Mouse (Mus musculus) heart, embryonic 14.5 days (tissue): ENCODE measurements around the gene Atg2a. TPM values are rescaled to one million over a fixed set of nuclear protein-coding genes. Genes with fewer than 3 reads are reported as not detected.
"Not testable (repeated sequence)": the region's sequence is repeated elsewhere in the genome, so short reads cannot be mapped to it uniquely, and the experiment has no call there.

Experiments
- ATAC-seq: fragments of 200-750 bp; cut with Nextera tagmentation; 2 replicates; pipeline ENCODE4 v1.8.0; 2017; ENCODE audit warnings: low read depth, moderate TSS enrichment; ENCODE audit not compliant: insufficient number of reproducible peaks, insufficient read depth, low FRiP score
- H3K27ac ChIP-seq, 2 experiments: fragments of 200-500 bp in 1 of 2; fragments of 300-500 bp in 1 of 2; sonication (generic) in 1 of 2; replicated peaks in 1 of 2; 2 replicates each; pipeline ENCODE4 v1.5.1; 2012 to 2014; ENCODE audit warnings: low read depth in 2 of 2, low read length in 2 of 2, control low read depth in 1 of 2, mild to moderate bottlenecking in 1 of 2, mixed read lengths in 1 of 2; ENCODE audit not compliant: control insufficient read depth in 1 of 2, insufficient read depth in 1 of 2
- H3K27me3 ChIP-seq: fragments of 300-500 bp; sonication (generic); 2 replicates; pipeline ENCODE4 v1.6.1; 2014; ENCODE audit warnings: mild to moderate bottlenecking, low read length, control low read depth; ENCODE audit not compliant: control insufficient read depth, insufficient read depth
- H3K36me3 ChIP-seq: fragments of 300-500 bp; sonication (generic); 2 replicates; pipeline ENCODE4 v1.6.1; 2014; ENCODE audit warnings: mild to moderate bottlenecking, control low read depth, low read length, mixed read lengths; ENCODE audit not compliant: control insufficient read depth, insufficient read depth
- H3K4me1 ChIP-seq, 2 experiments: fragments of 200-500 bp in 1 of 2; fragments of 300-500 bp in 1 of 2; sonication (generic) in 1 of 2; 2 replicates each; pipeline ENCODE4 v1.6.1; 2012 to 2014; ENCODE audit warnings: low read length in 2 of 2, control low read depth in 1 of 2, mixed read lengths in 1 of 2; ENCODE audit not compliant: control insufficient read depth in 2 of 2, insufficient read depth in 2 of 2
- H3K4me2 ChIP-seq: fragments of 300-500 bp; sonication (generic); 2 replicates; pipeline ENCODE4 v1.6.1; 2014; ENCODE audit warnings: mild to moderate bottlenecking, low read length
- H3K4me3 ChIP-seq, 2 experiments: fragments of 200-500 bp in 1 of 2; fragments of 300-500 bp in 1 of 2; sonication (generic) in 1 of 2; 2 replicates each; pipeline ENCODE4 v1.5.1; 2012 to 2014; ENCODE audit warnings: low read length in 2 of 2, mild to moderate bottlenecking in 2 of 2, control low read depth in 1 of 2, low read depth in 1 of 2, moderate library complexity in 1 of 2; ENCODE audit not compliant: control insufficient read depth in 1 of 2, insufficient read depth in 1 of 2
- H3K9ac ChIP-seq: fragments of 300-500 bp; sonication (generic); 2 replicates; pipeline ENCODE4 v1.6.1; 2014; ENCODE audit warnings: mild to moderate bottlenecking, low read length
- H3K9me3 ChIP-seq: fragments of 300-500 bp; sonication (generic); 2 replicates; pipeline ENCODE4 v1.6.1; 2016; ENCODE audit warnings: low read length, control low read depth; ENCODE audit not compliant: control insufficient read depth
- WGBS: fragments of 180-500 bp; shearing (Covaris S2); extraction: QIAGEN DNeasy Blood & Tissue Kit; methylation state at CpG from one replicate; pipeline ENCODE4 v1.1.7; 2014; 5-methylcytosine and 5-hydroxymethylcytosine counted together
- polyA plus RNA-seq: library from polyadenylated mRNA; unstranded; fragments of >200 nt; fragmentation: Nextera tagmentation; extraction: Ambion mirVana; gene quantifications from 2 replicates; pipeline ENCODE4 v1.2.1, GENCODE M21; 2014

The Atg2a gene
- polyA plus RNA-seq, 1 experiment from 2014 or later = 7.8 TPM

DNA sequence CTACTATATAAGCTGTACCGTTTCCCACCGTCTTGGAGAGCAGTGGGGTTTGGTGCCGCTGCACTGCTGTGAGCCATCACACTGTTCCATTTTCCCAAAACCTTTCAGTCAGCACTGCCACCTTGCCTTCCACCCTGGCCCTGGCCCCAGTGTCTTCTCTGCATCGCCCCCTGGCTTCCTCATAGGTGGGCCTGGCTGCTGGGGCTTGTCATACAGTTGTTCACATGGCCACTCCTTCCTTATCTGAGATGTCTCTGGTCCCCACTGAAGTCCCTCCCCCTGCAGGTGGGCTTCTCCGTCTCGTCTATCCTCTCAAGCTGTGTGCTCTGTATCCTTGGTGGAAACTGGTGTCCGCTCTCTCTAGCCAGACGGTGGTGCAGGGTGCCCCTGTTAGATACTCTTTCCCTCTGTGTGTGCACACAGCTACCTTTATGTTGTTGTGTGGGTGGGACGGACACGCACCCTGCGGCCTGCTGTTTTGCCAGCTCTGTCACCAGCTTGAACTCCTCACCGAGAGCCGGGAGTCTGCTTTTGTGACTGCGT is 48.3 kb downstream of the Atg2a start:
- no peak overlapping the region for H3K27ac ChIP-seq
- no peak for ATAC-seq
- H3K27me3 ChIP-seq = no peaks in the 10 kb centered on the region
- H3K9me3 ChIP-seq = no peaks in the 10 kb centered on the region
- H3K36me3 ChIP-seq = peaks cover 46% of the 10 kb centered on the region
- 91% methylated on average over 14 of the region's 14 CpGs for WGBS
- peaks cover 35 to 41% of the 10 kb centered on the region in 2 experiments for H3K4me1 ChIP-seq
- no peak overlapping the region for H3K4me2 ChIP-seq
- H3K9ac ChIP-seq = no peak overlapping the region
- no peak overlapping the region for H3K4me3 ChIP-seq

DNA sequence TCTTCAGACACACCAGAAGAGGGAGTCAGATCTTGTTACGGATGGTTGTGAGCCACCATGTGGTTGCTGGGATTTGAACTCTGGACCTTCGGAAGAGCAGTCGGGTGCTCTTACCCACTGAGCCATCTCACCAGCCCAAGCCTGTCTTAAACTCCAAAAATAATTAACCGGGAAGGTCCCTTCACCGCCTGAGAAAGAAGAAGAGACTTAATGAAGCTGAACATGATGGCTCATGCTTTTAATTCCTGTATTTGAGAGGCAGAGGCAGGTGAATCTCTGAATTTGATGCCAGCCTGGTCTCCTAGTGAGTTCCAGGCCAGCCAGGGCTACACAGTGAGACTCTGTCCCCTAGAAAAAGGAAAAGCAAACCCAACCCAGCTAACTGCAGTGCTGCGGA is 49.2 kb downstream of the Atg2a start:
- H3K9ac ChIP-seq, H3K27me3 ChIP-seq, H3K9me3 ChIP-seq, ATAC-seq, H3K4me3 ChIP-seq: not testable (repeated sequence)
- Histone ChIP-seq H3K27ac (peak overlapping the region in 1 of 2 experiments; percentile 64; a peak in 2 of 4 replicates), H3K4me1 (peaks cover 26 to 32% of the 10 kb centered on the region in 2 experiments), H3K36me3 (peaks cover 47% of the 10 kb centered on the region), H3K4me2 (peak overlapping the region; percentile 11; the same call in 1 of the 2 replicates)
- WGBS = 90% methylated on average over 5 of the region's 6 CpGs

DNA sequence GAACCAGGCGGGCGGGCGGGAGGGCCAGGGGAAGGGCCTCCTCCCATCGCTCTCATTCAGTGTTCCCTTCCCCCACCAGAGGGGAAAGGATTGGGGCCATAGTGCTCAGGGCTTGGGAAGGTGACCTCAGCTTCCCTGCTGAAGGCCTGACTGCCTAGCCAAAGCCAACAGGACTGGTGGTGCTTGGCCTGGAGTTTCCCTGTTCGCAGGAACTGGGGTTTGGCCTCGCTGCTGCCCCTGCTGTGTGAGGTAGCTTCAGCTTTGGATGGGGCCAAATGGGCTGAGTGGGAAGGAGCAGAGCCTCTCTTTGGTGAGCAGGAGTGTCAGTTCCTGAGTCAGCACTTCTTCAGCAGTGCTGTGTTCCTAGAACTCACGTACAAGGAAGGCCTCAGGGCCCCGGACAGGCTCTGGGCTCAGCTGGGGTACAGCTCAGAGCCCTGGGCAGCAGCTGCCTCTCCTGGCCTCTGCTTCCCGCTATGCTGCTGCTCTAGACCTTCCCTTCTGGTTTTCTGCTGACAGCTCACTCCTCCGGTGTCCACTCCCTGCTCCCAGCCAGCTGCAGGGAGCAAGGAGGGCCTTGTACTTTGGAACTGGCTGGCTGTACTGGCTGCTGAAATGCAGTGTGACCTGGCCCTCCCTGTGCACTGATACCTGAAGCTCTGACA is 49.8 kb downstream of the Atg2a start:
- WGBS = 54% methylated on average over 10 of the region's 10 CpGs
- no peak overlapping the region for H3K4me3 ChIP-seq
- H3K4me2 ChIP-seq = peak overlapping the region; percentile 11; the same call in 1 of the 2 replicates
- H3K36me3 ChIP-seq = peaks cover 52% of the 10 kb centered on the region
- H3K9ac ChIP-seq = no peak overlapping the region
- no peaks in the 10 kb centered on the region for H3K9me3 ChIP-seq
- H3K27me3 ChIP-seq = no peaks in the 10 kb centered on the region
- ATAC-seq = no peak; the same call in 1 of the 2 replicates
- peak overlapping the region; percentile 50 to 64 for H3K27ac ChIP-seq
- H3K4me1 ChIP-seq = peaks cover 20 to 26% of the 10 kb centered on the region in 2 experiments

DNA sequence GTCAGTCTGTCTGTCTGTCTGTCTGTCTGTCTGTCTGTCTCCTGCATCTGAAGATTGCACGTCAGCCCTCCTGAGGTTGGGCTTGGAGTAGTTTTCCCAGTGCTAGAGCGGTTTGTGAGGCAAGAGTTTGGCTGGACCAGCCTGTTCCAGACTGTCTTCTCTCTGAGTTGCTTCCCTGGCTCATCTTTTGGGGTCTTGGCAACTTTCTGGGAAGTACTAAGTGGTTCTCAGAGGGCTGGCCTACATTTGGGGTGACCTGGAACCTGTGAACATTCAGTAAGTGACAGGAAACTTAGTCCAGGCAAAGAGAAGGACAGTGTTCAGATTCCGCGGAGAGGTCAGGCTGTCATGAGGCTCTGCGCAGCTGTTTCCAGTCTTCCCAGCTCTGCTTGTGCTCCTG is 50.8 kb downstream of the Atg2a start:
- Histone ChIP-seq H3K27ac (no peak overlapping the region), H3K9ac (no peak overlapping the region), H3K36me3 (peaks cover 54% of the 10 kb centered on the region), H3K4me1 (peaks cover 12 to 17% of the 10 kb centered on the region in 2 experiments; a peak in 3 of 4 replicates), H3K9me3 (no peaks in the 10 kb centered on the region), H3K4me3 (no peak overlapping the region), H3K27me3 (no peaks in the 10 kb centered on the region), H3K4me2 (no peak overlapping the region)
- 85% methylated on average over 5 of the region's 5 CpGs for WGBS
- no peak for ATAC-seq

DNA sequence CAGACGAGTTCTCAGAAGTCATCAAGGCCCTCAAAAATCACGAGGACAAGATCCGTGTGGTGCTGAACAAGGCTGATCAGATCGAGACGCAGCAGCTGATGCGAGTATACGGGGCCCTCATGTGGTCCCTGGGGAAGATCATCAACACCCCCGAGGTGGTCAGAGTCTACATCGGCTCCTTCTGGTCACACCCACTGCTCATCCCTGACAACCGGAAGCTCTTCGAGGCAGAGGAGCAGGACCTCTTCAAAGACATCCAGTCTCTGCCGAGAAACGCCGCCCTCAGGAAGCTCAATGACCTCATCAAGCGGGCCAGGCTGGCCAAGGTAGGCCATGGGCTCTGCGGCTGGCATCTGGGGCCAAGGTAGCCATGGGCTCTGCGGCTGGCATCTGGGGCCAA is 52.8 kb downstream of the Atg2a start:
- Histone ChIP-seq H3K4me1 (peaks cover 6 to 10% of the 10 kb centered on the region in 2 experiments), H3K4me2 (no peak overlapping the region), H3K4me3 (no peak overlapping the region), H3K9me3 (no peaks in the 10 kb centered on the region), H3K9ac (no peak overlapping the region), H3K36me3 (peaks cover 74% of the 10 kb centered on the region), H3K27me3 (no peaks in the 10 kb centered on the region), H3K27ac (no peak overlapping the region)
- ATAC-seq = no peak
- 87% methylated on average over 17 of the region's 17 CpGs for WGBS

DNA sequence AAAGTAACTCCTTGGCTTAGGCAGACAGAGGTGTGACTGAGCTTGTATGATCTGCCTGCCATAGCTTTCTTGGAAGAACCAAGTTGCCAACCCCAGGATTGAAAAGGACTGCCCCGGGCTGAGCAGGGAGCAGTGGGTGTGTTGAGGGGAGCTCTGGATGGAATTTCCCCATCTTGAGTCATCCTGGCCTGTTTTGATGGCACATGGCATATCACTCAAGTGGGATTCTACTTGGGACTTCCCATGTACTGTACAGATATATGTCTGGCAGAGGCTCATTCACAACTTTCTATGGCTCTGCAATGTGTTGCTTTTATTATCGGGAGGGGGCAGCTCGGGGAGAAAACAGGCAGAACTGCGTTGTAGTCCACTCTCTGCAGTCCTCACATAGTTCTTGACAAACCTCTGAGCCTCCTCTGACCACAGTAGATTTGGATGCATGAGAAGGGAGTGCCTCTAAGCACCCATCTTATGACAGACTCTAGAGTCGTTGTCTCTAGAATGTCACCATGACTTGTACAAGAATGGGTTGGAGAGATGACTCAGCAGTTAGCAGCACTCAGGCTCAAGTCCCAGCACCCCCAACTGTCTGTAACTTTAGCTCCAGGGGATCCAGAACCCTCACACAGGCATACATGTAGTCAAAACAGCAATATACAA is 55.2 kb downstream of the Atg2a start:
- Histone ChIP-seq H3K4me1 (peaks cover 0 to 5% of the 10 kb centered on the region in 2 experiments; a peak in 3 of 4 replicates), H3K9ac (no peak overlapping the region), H3K27me3 (no peaks in the 10 kb centered on the region), H3K4me3 (no peak overlapping the region), H3K4me2 (no peak overlapping the region), H3K9me3 (no peaks in the 10 kb centered on the region), H3K27ac (no peak overlapping the region), H3K36me3 (peaks cover 73% of the 10 kb centered on the region)
- WGBS = 81% methylated on average over 5 of the region's 5 CpGs
- no peak for ATAC-seq

DNA sequence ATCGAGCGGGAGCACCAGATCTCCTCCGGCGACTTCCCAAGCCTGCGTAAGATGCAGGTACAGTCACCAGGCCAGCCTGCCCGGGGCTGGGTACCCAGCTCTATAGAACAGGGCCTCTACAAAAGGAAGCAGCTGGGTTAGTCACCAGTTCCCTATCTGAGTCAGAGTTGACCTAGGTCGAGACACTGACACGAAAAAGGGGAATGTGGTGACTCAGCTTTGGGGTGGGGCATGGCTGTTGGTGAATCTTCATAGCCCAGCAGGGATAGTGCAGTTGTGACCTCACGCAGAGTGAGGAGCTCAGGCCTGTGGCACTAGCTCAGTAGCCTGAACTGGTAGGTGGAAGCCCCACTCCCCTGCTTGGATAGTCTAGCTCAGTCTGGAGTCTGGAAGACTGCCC is 56.2 kb downstream of the Atg2a start:
- H3K27me3 ChIP-seq = no peaks in the 10 kb centered on the region
- no peaks in the 10 kb centered on the region for H3K9me3 ChIP-seq
- no peak overlapping the region for H3K27ac ChIP-seq
- 67% methylated on average over 9 of the region's 9 CpGs for WGBS
- H3K9ac ChIP-seq = no peak overlapping the region
- ATAC-seq = no peak
- H3K4me2 ChIP-seq = no peak overlapping the region
- peaks cover 73% of the 10 kb centered on the region for H3K36me3 ChIP-seq
- H3K4me1 ChIP-seq = peaks cover 0 to 5% of the 10 kb centered on the region in 2 experiments; a peak in 2 of 4 replicates
- H3K4me3 ChIP-seq = no peak overlapping the region
